Mouse (Mus musculus): ENCODE data around the gene Slc27a1. TPM values are rescaled to one million over a fixed set of nuclear protein-coding genes. Genes with fewer than 3 reads are reported as not detected.

Slc27a1 gene
- polyA plus RNA-seq, 1 experiment, result 57.5 TPM

GRCm38 (mm10) chr8:71629781-71630212 lies 61.1 kb downstream of the Slc27a1 start:
- H3K79me3 ChIP-seq (ENCODE audit: low read depth), result no peaks in the 10 kb centered on the region
- H3K79me2 ChIP-seq (ENCODE audit: control insufficient read depth, insufficient read depth), result no peaks in the 10 kb centered on the region
- H3K27me3 ChIP-seq (ENCODE audit: control insufficient read depth, insufficient read depth, insufficient read length), result no peaks in the 10 kb centered on the region
- TF ChIP-seq CTCF (IDR thresholded peaks at IDR 0.05; ENCODE audit: control insufficient read depth, insufficient read depth, insufficient read length), result no peak
- no peak for TF ChIP-seq MYOD1 (IDR thresholded peaks at IDR 0.05; ENCODE audit: control insufficient read depth, insufficient read length, low read depth)
- TF ChIP-seq MAX (IDR thresholded peaks at IDR 0.05), result no peak
- TF ChIP-seq CEBPB (IDR thresholded peaks at IDR 0.05; ENCODE audit: low read depth), result no peak
- no peak for TF ChIP-seq USF1 (IDR thresholded peaks at IDR 0.05; ENCODE audit: low read depth)
- TF ChIP-seq MYOG (IDR thresholded peaks at IDR 0.05; ENCODE audit: control insufficient read depth, extremely low read depth, insufficient read length), result no peak
- no peak for TF ChIP-seq FOSL1 (IDR thresholded peaks at IDR 0.05; ENCODE audit: insufficient read depth, low read length, poor library complexity, severe bottlenecking)
- peak overlapping the region; percentile 18 for H3K4me3 ChIP-seq (ENCODE audit: insufficient read depth, poor library complexity, severe bottlenecking)
- H3K36me3 ChIP-seq (ENCODE audit: control insufficient read depth, insufficient read depth), result peaks cover 11% of the 10 kb centered on the region
- peak overlapping the region; percentile 79 for H3ac ChIP-seq (ENCODE audit: control insufficient read depth, insufficient read length, low read depth)

- Histone ChIP-seq H3K79me3 (ENCODE audit: low read depth) (no peaks in the 10 kb centered on the region), H3K79me2 (ENCODE audit: control insufficient read depth, insufficient read depth) (no peaks in the 10 kb centered on the region), H3K36me3 (ENCODE audit: control insufficient read depth, insufficient read depth) (peaks cover 3% of the 10 kb centered on the region), H3K4me3 (ENCODE audit: insufficient read depth, poor library complexity, severe bottlenecking) (no peak overlapping the region), H3ac (ENCODE audit: control insufficient read depth, insufficient read length, low read depth) (no peak overlapping the region), H3K27me3 (ENCODE audit: control insufficient read depth, insufficient read depth, insufficient read length) (no peaks in the 10 kb centered on the region)
- TF ChIP-seq CEBPB (IDR thresholded peaks at IDR 0.05; ENCODE audit: low read depth) (no peak), CTCF (IDR thresholded peaks at IDR 0.05; ENCODE audit: control insufficient read depth, insufficient read depth, insufficient read length) (no peak), USF1 (IDR thresholded peaks at IDR 0.05; ENCODE audit: low read depth) (no peak), MYOG (IDR thresholded peaks at IDR 0.05; ENCODE audit: control insufficient read depth, extremely low read depth, insufficient read length) (no peak), FOSL1 (IDR thresholded peaks at IDR 0.05; ENCODE audit: insufficient read depth, low read length, poor library complexity, severe bottlenecking) (no peak), MYOD1 (IDR thresholded peaks at IDR 0.05; ENCODE audit: control insufficient read depth, insufficient read length, low read depth) (no peak), MAX (IDR thresholded peaks at IDR 0.05) (no peak)
These were observed 62.1 kb downstream of the Slc27a1 start for GRCm38 (mm10) chr8:71630761-71631160.

GRCm38 (mm10) chr8:71631897-71632296 lies 63.2 kb downstream of the Slc27a1 start:
- Histone ChIP-seq H3ac (ENCODE audit: control insufficient read depth, insufficient read length, low read depth) (no peak overlapping the region), H3K36me3 (ENCODE audit: control insufficient read depth, insufficient read depth) (no peaks in the 10 kb centered on the region), H3K4me3 (ENCODE audit: insufficient read depth, poor library complexity, severe bottlenecking) (no peak overlapping the region), H3K79me2 (ENCODE audit: control insufficient read depth, insufficient read depth) (no peaks in the 10 kb centered on the region), H3K79me3 (ENCODE audit: low read depth) (no peaks in the 10 kb centered on the region), H3K27me3 (ENCODE audit: control insufficient read depth, insufficient read depth, insufficient read length) (no peaks in the 10 kb centered on the region)
- peak; percentile 74 for TF ChIP-seq USF1 (IDR thresholded peaks at IDR 0.05; ENCODE audit: low read depth)
- no peak for TF ChIP-seq MYOD1 (IDR thresholded peaks at IDR 0.05; ENCODE audit: control insufficient read depth, insufficient read length, low read depth)

GRCm38 (mm10) chr8:71633164-71633563 lies 64.5 kb downstream of the Slc27a1 start:
- H3K79me2 ChIP-seq (ENCODE audit: control insufficient read depth, insufficient read depth), result no peaks in the 10 kb centered on the region
- no peak overlapping the region for H3K4me3 ChIP-seq (ENCODE audit: insufficient read depth, poor library complexity, severe bottlenecking)
- no peaks in the 10 kb centered on the region for H3K27me3 ChIP-seq (ENCODE audit: control insufficient read depth, insufficient read depth, insufficient read length)
- no peaks in the 10 kb centered on the region for H3K79me3 ChIP-seq (ENCODE audit: low read depth)
- TF ChIP-seq CTCF (IDR thresholded peaks at IDR 0.05; ENCODE audit: control insufficient read depth, insufficient read depth, insufficient read length), result peak; percentile 14
- TF ChIP-seq MYOD1 (IDR thresholded peaks at IDR 0.05; ENCODE audit: control insufficient read depth, insufficient read length, low read depth), result no peak
- H3ac ChIP-seq (ENCODE audit: control insufficient read depth, insufficient read length, low read depth), result no peak overlapping the region
- no peaks in the 10 kb centered on the region for H3K36me3 ChIP-seq (ENCODE audit: control insufficient read depth, insufficient read depth)

GRCm38 (mm10) chr8:71633981-71634667 lies 65.4 kb downstream of the Slc27a1 start:
- Histone ChIP-seq H3K79me2 (ENCODE audit: control insufficient read depth, insufficient read depth) (no peaks in the 10 kb centered on the region), H3K79me3 (ENCODE audit: low read depth) (no peaks in the 10 kb centered on the region), H3K36me3 (ENCODE audit: control insufficient read depth, insufficient read depth) (no peaks in the 10 kb centered on the region), H3K27me3 (ENCODE audit: control insufficient read depth, insufficient read depth, insufficient read length) (no peaks in the 10 kb centered on the region), H3K4me3 (ENCODE audit: insufficient read depth, poor library complexity, severe bottlenecking) (no peak overlapping the region), H3ac (ENCODE audit: control insufficient read depth, insufficient read length, low read depth) (no peak overlapping the region)
- TF ChIP-seq CTCF (IDR thresholded peaks at IDR 0.05; ENCODE audit: control insufficient read depth, insufficient read depth, insufficient read length) (no peak), CEBPB (IDR thresholded peaks at IDR 0.05; ENCODE audit: low read depth) (no peak), MYOD1 (IDR thresholded peaks at IDR 0.05; ENCODE audit: control insufficient read depth, insufficient read length, low read depth) (no peak), USF1 (IDR thresholded peaks at IDR 0.05; ENCODE audit: low read depth) (no peak), MYOG (IDR thresholded peaks at IDR 0.05; ENCODE audit: control insufficient read depth, extremely low read depth, insufficient read length) (no peak), MAX (IDR thresholded peaks at IDR 0.05) (no peak), FOSL1 (IDR thresholded peaks at IDR 0.05; ENCODE audit: insufficient read depth, low read length, poor library complexity, severe bottlenecking) (no peak)

Small RNA genes lying within 50 kb of the gene (microRNA-seq; reads per million reads assigned to microRNA genes)
- not detected for gene Mir6769b (ENCODE audit: borderline microRNAs expressed)

Other genes starting within 250 kb of the Slc27a1 start
- gene Use1, start 202.0 kb upstream of the Slc27a1 start, polyA plus RNA-seq (2012; fragmentation: generic; extraction: Trizol), result 105 TPM
- gene Ocel1, start 197.6 kb upstream of the Slc27a1 start, polyA plus RNA-seq (2012; fragmentation: generic; extraction: Trizol), result 11.2 TPM
- 73.0 TPM for gene Nr2f6, start 186.9 kb upstream of the Slc27a1 start, polyA plus RNA-seq (2012; fragmentation: generic; extraction: Trizol)
- 0.04 TPM for gene Ushbp1, start 173.1 kb upstream of the Slc27a1 start, polyA plus RNA-seq (2012; fragmentation: generic; extraction: Trizol)
- 118 TPM for gene Babam1, start 172.0 kb upstream of the Slc27a1 start, polyA plus RNA-seq (2012; fragmentation: generic; extraction: Trizol)
- gene Ankle1, start 162.9 kb upstream of the Slc27a1 start, polyA plus RNA-seq (2012; fragmentation: generic; extraction: Trizol), result 6.3 TPM
- gene Abhd8, start 105.2 kb upstream of the Slc27a1 start, polyA plus RNA-seq (2012; fragmentation: generic; extraction: Trizol), result 73.6 TPM
- 121 TPM for gene Mrpl34, start 103.9 kb upstream of the Slc27a1 start, polyA plus RNA-seq (2012; fragmentation: generic; extraction: Trizol)
- gene Dda1, start 99.7 kb upstream of the Slc27a1 start, polyA plus RNA-seq (2012; fragmentation: generic; extraction: Trizol), result 104 TPM
- gene Ano8, start 82.9 kb upstream of the Slc27a1 start, polyA plus RNA-seq (2012; fragmentation: generic; extraction: Trizol), result 22.1 TPM
- gene Gtpbp3, start 80.8 kb upstream of the Slc27a1 start, polyA plus RNA-seq (2012; fragmentation: generic; extraction: Trizol), result 21.4 TPM
- 0.07 TPM for gene Plvap, start 57.1 kb upstream of the Slc27a1 start, polyA plus RNA-seq (2012; fragmentation: generic; extraction: Trizol)
- 0.01 TPM for gene Ccdc194, start 43.2 kb upstream of the Slc27a1 start, polyA plus RNA-seq (2012; fragmentation: generic; extraction: Trizol)
- gene Bst2, start 31.4 kb upstream of the Slc27a1 start, polyA plus RNA-seq (2012; fragmentation: generic; extraction: Trizol), result 12.1 TPM
- gene Mvb12a, start 26.0 kb upstream of the Slc27a1 start, polyA plus RNA-seq (2012; fragmentation: generic; extraction: Trizol), result 70.7 TPM
- 0.18 TPM for gene Tmem221, start 10.0 kb upstream of the Slc27a1 start, polyA plus RNA-seq (2012; fragmentation: generic; extraction: Trizol)
- gene Nxnl1, start 2.3 kb upstream of the Slc27a1 start, polyA plus RNA-seq (2012; fragmentation: generic; extraction: Trizol), result 0.02 TPM
- gene Pgls, start 23.3 kb downstream of the Slc27a1 start, polyA plus RNA-seq (2012; fragmentation: generic; extraction: Trizol), result 231 TPM
- 2.4 TPM for gene Fam129c, start 28.8 kb downstream of the Slc27a1 start, polyA plus RNA-seq (2012; fragmentation: generic; extraction: Trizol)
- 72.3 TPM for gene Colgalt1, start 42.1 kb downstream of the Slc27a1 start, polyA plus RNA-seq (2012; fragmentation: generic; extraction: Trizol)
- gene Unc13a, start 102.9 kb downstream of the Slc27a1 start, polyA plus RNA-seq (2012; fragmentation: generic; extraction: Trizol), result 1.5 TPM
- gene Jak3, start 107.4 kb downstream of the Slc27a1 start, polyA plus RNA-seq (2012; fragmentation: generic; extraction: Trizol), result 1.2 TPM
- gene Insl3, start 120.3 kb downstream of the Slc27a1 start, polyA plus RNA-seq (2012; fragmentation: generic; extraction: Trizol), result 0.14 TPM
- gene B3gnt3, start 132.9 kb downstream of the Slc27a1 start, polyA plus RNA-seq (2012; fragmentation: generic; extraction: Trizol), result 0.02 TPM
- gene Fcho1, start 156.8 kb downstream of the Slc27a1 start, polyA plus RNA-seq (2012; fragmentation: generic; extraction: Trizol), result not detected

Measured in C2C12 (cell line).